Comparison of ENCODE assay signal across 12 mouse cellular contexts in genomic region chr7:64360586-64360945, GRCm38 (mm10). TPM values are rescaled to one million over a fixed set of nuclear protein-coding genes. Genes with fewer than 3 reads are reported as not detected.
DNase-seq lines count a peak whose midpoint lies in the region; ATAC-seq and TF ChIP-seq lines count a peak whose summit lies in the region.
"Had no signal": no experiment of that assay in that cellular context is flagged by ENCODE, and none has a peak within 500 bp of the region (broad histone marks: within the 10 kb centered on the region; RNA-seq: fewer than 3 reads in every experiment).

No protein-coding gene starts in this region.

- WGBS in lung, embryonic 14.5 days, result 68% methylated on average over 3 of the region's 3 CpGs
- 59% methylated on average over 3 of the region's 3 CpGs for WGBS in lung, adult 2 months
- 70% methylated on average over 3 of the region's 3 CpGs for WGBS in intestine, embryonic 16.5 days
- 68% methylated on average over 3 of the region's 3 CpGs for WGBS in neural tube, embryonic 15.5 days

- no peaks in the 10 kb centered on the region for H3K4me1 ChIP-seq in lung, embryonic 14.5 days (ENCODE audit: insufficient read depth)
- peaks cover 11% of the 10 kb centered on the region for H3K4me1 ChIP-seq in lung, adult 2 months (ENCODE audit: control insufficient read depth, insufficient read depth, low read length)
- H3K4me1 ChIP-seq in intestine, embryonic 16.5 days (ENCODE audit: control insufficient read depth, insufficient read depth, low read length), result 0 out of 2 replicates have a peak, but pooled peaks cover 8% of the 10 kb centered on the region
- no peaks in the 10 kb centered on the region for H3K4me1 ChIP-seq in neural tube, embryonic 15.5 days

- no peak for TF ChIP-seq CTCF in lung, embryonic 14.5 days (IDR thresholded peaks at IDR 0.05; ENCODE audit: low read depth)
- TF ChIP-seq CTCF in lung, adult 2 months (IDR thresholded peaks at IDR 0.05; ENCODE audit: insufficient read depth, low read length), result no peak

- no peaks in the 10 kb centered on the region for H3K27me3 ChIP-seq in lung, embryonic 14.5 days (ENCODE audit: insufficient read depth, low read length)
- no peaks in the 10 kb centered on the region for H3K27me3 ChIP-seq in intestine, embryonic 16.5 days (replicated peaks; ENCODE audit: control insufficient read depth, insufficient read depth, low read length)
- no peaks in the 10 kb centered on the region for H3K27me3 ChIP-seq in neural tube, embryonic 15.5 days (replicated peaks)

- peaks cover 85% of the 10 kb centered on the region for H3K36me3 ChIP-seq in lung, embryonic 14.5 days (ENCODE audit: insufficient read depth)
- peaks cover 11% of the 10 kb centered on the region; the same call in 1 of the 2 replicates for H3K36me3 ChIP-seq in intestine, embryonic 16.5 days (ENCODE audit: control insufficient read depth, insufficient read depth, low read length)
- peaks cover 71% of the 10 kb centered on the region for H3K36me3 ChIP-seq in neural tube, embryonic 15.5 days

- peak; percentile 8 for DNase-seq in lung, embryonic 14.5 days
- DNase-seq in lung, adult 2 months, result no peak
- peak; percentile 35 for DNase-seq in fibroblast of lung, adult 2 months (ENCODE audit: low read depth)
- DNase-seq in gastrocnemius, postnatal 14 days, result no peak
- DNase-seq: kidney, postnatal 25 days; retina, postnatal 1 day; thymus, postnatal 25 days had no signal

- no peak overlapping the region for H3K27ac ChIP-seq in lung, embryonic 14.5 days (ENCODE audit: low read depth)
- H3K27ac ChIP-seq in intestine, embryonic 16.5 days (ENCODE audit: low read length), result peak overlapping the region; percentile 37; the same call in 1 of the 2 replicates
- peak overlapping the region; percentile 56 for H3K27ac ChIP-seq in neural tube, embryonic 15.5 days (replicated peaks)
- H3K27ac ChIP-seq: macrophage had no signal

- intact Hi-C loops in gastrocnemius, postnatal 14 days (cut with DNase I; ENCODE audit: low total_unique reads), result no loop called here

- H3K9ac ChIP-seq in lung, embryonic 14.5 days, result no peak overlapping the region
- no peak overlapping the region for H3K9ac ChIP-seq in intestine, embryonic 16.5 days (ENCODE audit: low read depth, low read length)
- H3K9ac ChIP-seq in neural tube, embryonic 15.5 days (replicated peaks), result no peak overlapping the region

- no peak overlapping the region for H3K4me2 ChIP-seq in lung, embryonic 14.5 days
- no peak overlapping the region for H3K4me2 ChIP-seq in intestine, embryonic 16.5 days (ENCODE audit: low read depth, low read length)
- H3K4me2 ChIP-seq in neural tube, embryonic 15.5 days, result no peak overlapping the region

- no peaks in the 10 kb centered on the region for H3K9me3 ChIP-seq in lung, embryonic 14.5 days (ENCODE audit: low read depth, low read length)
- H3K9me3 ChIP-seq in intestine, embryonic 16.5 days (ENCODE audit: control insufficient read depth, low read length), result no peaks in the 10 kb centered on the region
- H3K9me3 ChIP-seq in neural tube, embryonic 15.5 days (replicated peaks), result no peaks in the 10 kb centered on the region

- no peak for TF ChIP-seq POLR2A in lung, adult 2 months (IDR thresholded peaks at IDR 0.05; ENCODE audit: borderline replicate concordance, extremely low read depth, low read depth, low read length)

- ATAC-seq in lung, embryonic 14.5 days (ENCODE audit: insufficient read depth), result no peak; the same call in 1 of the 2 replicates
- ATAC-seq in intestine, embryonic 16.5 days, result peak; percentile 84
- peak; percentile 62 for ATAC-seq in neural tube, embryonic 15.5 days (ENCODE audit: low FRiP score)
- ATAC-seq in erythroid progenitor cell, adult 5-6 weeks (replicated peaks; ENCODE audit: low FRiP score, poor library complexity, severe bottlenecking), result no peak

- no peak overlapping the region for H3K4me3 ChIP-seq in lung, embryonic 14.5 days (ENCODE audit: low read depth, low read length)
- H3K4me3 ChIP-seq in lung, adult 2 months (replicated peaks; ENCODE audit: extremely low read depth, low read depth, low read length), result no peak overlapping the region
- no peak overlapping the region for H3K4me3 ChIP-seq in intestine, embryonic 16.5 days (ENCODE audit: low read length)
- H3K4me3 ChIP-seq in neural tube, embryonic 15.5 days (replicated peaks), result no peak overlapping the region
- H3K4me3 ChIP-seq: erythroblast, embryonic 14.5 days had no signal

RNA-seq across cellular contexts. Expression of gene Fan1, which starts 13.3 kb away (rescaled TPM):
- 4.8 and 5.0 TPM in 2 replicates for polyA plus RNA-seq in lung, embryonic 14.5 days (2014; fragmentation: Nextera tagmentation; extraction: Ambion mirVana)
- polyA plus RNA-seq in lung, adult 2 months (2012; rRNA removed), result 2.7 and 3.8 TPM in 2 replicates
- polyA plus RNA-seq in intestine, embryonic 16.5 days (2015; fragmentation: Nextera tagmentation; extraction: Ambion mirVana), result 3.3 and 3.8 TPM in 2 replicates
- polyA plus RNA-seq in neural tube, embryonic 15.5 days (2015; fragmentation: Nextera tagmentation; extraction: Ambion mirVana), result 5.3 and 6.3 TPM in 2 replicates
- 1.1 and 1.3 TPM in 2 replicates for total RNA-seq in erythroid progenitor cell, adult 5-6 weeks (2015; ENCODE audit: low replicate concordance)
- 2.1 and 3.6 TPM in 2 replicates for total RNA-seq in erythroid progenitor cell, adult 5-6 weeks (2017; ENCODE audit: low replicate concordance)
- 1 to 10 TPM; 6.0 to 6.1 TPM for total RNA-seq in gastrocnemius, postnatal 14 days (2021)

RNA-seq across cellular contexts. Expression of gene Mphosph10, which starts 31.5 kb away (rescaled TPM):
- 43.4 and 47.4 TPM in 2 replicates for polyA plus RNA-seq in lung, embryonic 14.5 days (2014; fragmentation: Nextera tagmentation; extraction: Ambion mirVana)
- polyA plus RNA-seq in lung, adult 2 months (2012; rRNA removed), result 0.51 and 1.3 TPM in 2 replicates
- polyA plus RNA-seq in intestine, embryonic 16.5 days (2015; fragmentation: Nextera tagmentation; extraction: Ambion mirVana), result 30.9 and 34.0 TPM in 2 replicates
- polyA plus RNA-seq in neural tube, embryonic 15.5 days (2015; fragmentation: Nextera tagmentation; extraction: Ambion mirVana), result 25.2 and 29.6 TPM in 2 replicates
- 26.0 and 45.8 TPM in 2 replicates for total RNA-seq in erythroid progenitor cell, adult 5-6 weeks (2015; ENCODE audit: low replicate concordance)
- 13.9 and 31.8 TPM in 2 replicates for total RNA-seq in erythroid progenitor cell, adult 5-6 weeks (2017; ENCODE audit: low replicate concordance)
- total RNA-seq in gastrocnemius, postnatal 14 days (2021), result 10 to 100 TPM; 12.4 to 16.6 TPM

RNA-seq across cellular contexts. Expression of gene Mcee, which starts 31.8 kb away (rescaled TPM):
- 54.8 and 56.8 TPM in 2 replicates for polyA plus RNA-seq in lung, embryonic 14.5 days (2014; fragmentation: Nextera tagmentation; extraction: Ambion mirVana)
- 21.0 and 21.1 TPM in 2 replicates for polyA plus RNA-seq in lung, adult 2 months (2012; rRNA removed)
- polyA plus RNA-seq in intestine, embryonic 16.5 days (2015; fragmentation: Nextera tagmentation; extraction: Ambion mirVana), result 114 and 117 TPM in 2 replicates
- 50.8 and 55.9 TPM in 2 replicates for polyA plus RNA-seq in neural tube, embryonic 15.5 days (2015; fragmentation: Nextera tagmentation; extraction: Ambion mirVana)
- total RNA-seq in erythroid progenitor cell, adult 5-6 weeks (2015; ENCODE audit: low replicate concordance), result 2.9 and 28.1 TPM in 2 replicates
- 17.8 and 43.5 TPM in 2 replicates for total RNA-seq in erythroid progenitor cell, adult 5-6 weeks (2017; ENCODE audit: low replicate concordance)
- 10 to 100 TPM; 61.5 to 73.1 TPM for total RNA-seq in gastrocnemius, postnatal 14 days (2021)

Comparison
In these comparisons a context has a peak if more than half of its experiments do, and no peak if none do; other contexts are left out.
1. DNase-seq: peak in lung, embryonic 14.5 days (single experiment) and fibroblast of lung, adult 2 months (single experiment); none in lung, adult 2 months (single experiment) and gastrocnemius, postnatal 14 days (single experiment).
2. RNA of gene Mphosph10, which starts 31.5 kb away (polyA plus RNA-seq): 43.4 to 47.4 TPM in lung, embryonic 14.5 days, 30.9 to 34.0 TPM in intestine, embryonic 16.5 days and 25.2 to 29.6 TPM in neural tube, embryonic 15.5 days; 0.51 to 1.3 TPM in lung, adult 2 months; every median in the first group is over 10 times any median in the second.
3. ATAC-seq: peak in intestine, embryonic 16.5 days (single experiment) and neural tube, embryonic 15.5 days (single experiment); none in lung, embryonic 14.5 days (single experiment) and erythroid progenitor cell, adult 5-6 weeks (single experiment).